Mouse (Mus musculus) CH12F3 (cell line): Measurements from ENCODE around the gene Jak1.

Experiments
- in situ Hi-C: fragments of 300-500 bp; cut with MboI; formaldehyde crosslinking; loops from 2 replicates; pipeline ENCODE4 v1.14.3; 2020; ENCODE audit warnings: low sequenced_read_pairs

Jak1 gene

DNA sequence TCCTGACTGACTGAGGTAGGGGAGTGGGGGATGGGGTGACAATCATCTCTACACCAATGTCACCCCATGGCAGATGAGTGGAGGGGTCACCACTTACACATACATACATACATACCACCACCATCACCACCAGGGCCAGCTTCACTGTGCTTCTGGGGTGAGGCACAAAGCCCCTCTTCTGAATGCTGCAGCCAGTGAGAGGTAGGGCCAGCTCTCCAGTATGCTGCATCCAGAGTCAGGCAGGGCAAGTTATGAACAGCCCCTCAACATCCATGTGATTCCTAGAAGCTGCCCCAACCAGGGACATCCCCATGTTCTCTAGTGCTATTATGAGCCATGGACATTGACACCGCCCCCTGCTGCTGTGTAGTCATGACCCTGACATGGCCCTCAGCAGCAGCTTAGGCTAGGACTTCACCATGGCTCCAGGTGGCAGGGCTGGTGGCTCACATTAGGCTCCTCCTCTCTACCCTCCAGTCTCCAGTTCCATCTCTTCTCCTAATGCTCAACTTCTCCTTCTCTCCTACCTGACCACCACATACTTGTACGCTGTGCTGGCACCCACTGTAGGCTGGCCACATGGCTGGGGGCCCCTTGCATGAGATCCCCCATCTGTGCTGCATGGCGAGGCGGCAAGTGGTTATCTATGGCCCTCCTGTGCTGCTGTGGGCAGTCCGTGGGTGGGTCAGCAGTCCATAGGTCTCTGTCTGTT is 24.8 kb downstream of the Jak1 start:
- in situ Hi-C loops: no loop called here

GRCm38 (mm10) chr4:101239313-101240162 is 25.5 kb downstream of the Jak1 start:
- in situ Hi-C loops: no loop called here

DNA sequence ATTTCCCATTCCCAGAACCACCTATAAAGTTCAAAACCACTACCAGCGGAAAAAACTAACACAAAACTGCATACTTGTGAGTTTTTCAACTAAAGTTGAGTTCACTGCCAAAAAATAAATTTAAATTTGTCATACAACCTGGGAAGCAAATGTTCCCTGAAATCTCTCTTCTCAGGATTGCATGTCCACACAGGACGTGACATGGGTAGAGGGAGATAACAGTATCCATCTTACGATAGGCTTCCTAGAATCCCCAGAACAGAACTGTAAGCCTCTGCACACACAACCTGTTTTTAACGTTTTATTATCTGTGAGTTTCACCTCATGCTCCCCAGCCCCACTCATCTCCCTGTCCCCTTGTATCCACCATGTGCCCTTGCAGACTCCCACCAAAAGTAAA is 26.5 kb downstream of the Jak1 start:
- in situ Hi-C loops: no loop called here

- in situ Hi-C loops: no loop called here
Measured at GRCm38 (mm10) chr4:101236797-101237196, 28.3 kb downstream of the Jak1 start.

- in situ Hi-C loops: no loop called here
Measured at GRCm38 (mm10) chr4:101235964-101236363, 29.1 kb downstream of the Jak1 start.

GRCm38 (mm10) chr4:101234753-101235152 is 30.3 kb downstream of the Jak1 start:
- in situ Hi-C loops: no loop called here

DNA sequence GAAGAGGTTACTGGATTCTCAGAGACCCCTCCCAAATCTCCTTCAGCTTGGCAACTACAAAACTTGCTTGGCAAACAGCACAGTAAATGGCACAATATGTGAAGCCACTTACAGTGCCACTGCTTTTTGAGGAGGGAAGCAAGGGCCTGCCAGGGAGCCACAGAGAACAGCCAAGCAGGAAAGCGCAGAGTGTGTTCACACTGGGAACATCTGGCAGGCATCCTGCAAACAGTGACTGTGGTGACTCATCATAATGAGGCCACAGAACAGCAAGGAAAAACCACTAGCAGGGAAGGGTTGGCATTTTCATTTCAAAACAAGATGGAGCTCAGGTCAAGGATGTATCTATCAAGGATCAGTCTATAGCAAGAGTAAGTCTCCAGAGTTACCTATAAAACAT is 30.8 kb downstream of the Jak1 start:
- in situ Hi-C loops: no loop called here

DNA sequence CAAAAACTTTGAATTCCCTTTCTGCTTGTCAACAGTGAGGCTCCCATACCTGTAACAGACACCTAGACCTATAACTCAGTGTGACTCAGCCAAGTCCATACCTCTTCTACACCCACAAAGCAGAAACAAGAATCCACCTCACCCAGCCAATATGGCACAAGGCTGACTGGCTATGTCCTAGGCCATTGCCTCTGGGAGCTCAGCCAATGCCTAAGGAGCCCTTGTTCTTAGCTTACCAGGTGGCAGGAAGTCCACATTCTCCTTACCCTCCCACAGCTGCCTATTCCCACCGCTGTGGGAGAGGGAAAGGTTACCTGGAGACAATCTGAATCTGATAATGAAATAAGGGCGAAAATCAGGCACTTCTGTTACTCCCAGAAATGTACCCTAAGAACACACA is 34.5 kb downstream of the Jak1 start:
- in situ Hi-C loops: no loop called here

DNA sequence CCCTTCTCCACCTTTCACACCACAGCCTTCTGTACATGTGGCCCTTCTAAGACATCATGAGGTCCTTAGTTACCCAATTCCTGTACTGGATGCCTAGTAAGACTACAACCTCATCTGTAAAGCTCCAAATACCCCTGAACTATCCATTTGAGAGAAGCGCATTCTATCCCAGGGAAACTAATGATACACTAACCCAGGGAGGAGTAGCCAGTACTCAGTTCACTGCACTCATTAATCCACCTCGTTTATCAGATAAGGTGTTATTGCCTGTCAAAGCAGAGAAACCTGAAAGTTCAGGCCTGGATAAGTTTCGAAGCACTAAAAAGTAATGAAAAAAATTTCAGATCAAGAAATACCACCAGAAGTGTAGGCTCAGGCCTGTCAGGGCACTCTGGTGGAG is 37.7 kb downstream of the Jak1 start:
- in situ Hi-C loops: no loop called here

DNA sequence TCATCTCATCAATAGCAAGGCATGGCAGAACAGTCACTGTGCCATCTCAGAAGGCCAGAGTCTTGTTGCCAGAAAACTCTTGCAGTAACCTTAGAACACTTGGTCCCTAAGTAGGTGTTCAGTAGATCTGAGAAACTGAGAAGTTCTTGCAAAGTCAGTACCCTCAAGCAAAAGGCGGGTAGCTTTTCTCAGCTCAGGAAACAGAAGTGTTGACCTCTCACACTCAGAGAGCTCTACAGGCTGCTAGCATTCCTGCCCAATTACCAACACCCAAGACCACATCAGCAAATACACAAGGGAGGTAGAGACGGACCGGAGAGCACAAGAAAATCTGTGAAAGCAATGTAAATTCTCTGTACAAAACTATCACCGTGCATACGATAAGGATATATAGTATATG is 39.1 kb downstream of the Jak1 start:
- in situ Hi-C loops: no loop called here

GRCm38 (mm10) chr4:101220946-101221345 is 44.1 kb downstream of the Jak1 start:
- in situ Hi-C loops: no loop called here

- in situ Hi-C loops: no loop called here
Measured at GRCm38 (mm10) chr4:101219839-101220238, 45.2 kb downstream of the Jak1 start.

GRCm38 (mm10) chr4:101217026-101217540 is 48.0 kb downstream of the Jak1 start:
- in situ Hi-C loops: no loop called here

DNA sequence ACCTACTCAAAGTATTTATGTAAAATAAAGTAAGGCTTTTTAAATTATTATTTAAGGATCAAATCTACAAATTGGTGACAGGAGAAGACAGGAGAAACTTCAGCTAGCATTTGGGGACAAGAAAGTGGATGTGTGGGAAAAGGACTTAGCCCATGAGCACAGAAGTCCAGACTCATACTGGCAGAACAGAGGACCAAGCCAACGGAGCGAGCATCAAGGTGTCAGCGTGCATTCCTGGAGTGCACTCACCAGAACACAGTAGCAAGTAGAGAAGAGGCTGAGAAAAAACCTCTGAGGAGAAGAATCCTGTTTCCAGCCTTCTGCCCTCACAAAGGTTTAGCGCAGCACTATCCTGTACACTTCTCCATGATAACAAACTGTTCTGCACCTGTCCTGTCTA is 48.8 kb downstream of the Jak1 start:
- in situ Hi-C loops: no loop called here

GRCm38 (mm10) chr4:101213477-101213876 is 51.6 kb downstream of the Jak1 start:
- in situ Hi-C loops: no loop called here

- in situ Hi-C loops: no loop called here
Measured at GRCm38 (mm10) chr4:101207492-101207891, 57.6 kb downstream of the Jak1 start.

GRCm38 (mm10) chr4:101203518-101203917 is 61.6 kb downstream of the Jak1 start:
- in situ Hi-C loops: no loop called here

DNA sequence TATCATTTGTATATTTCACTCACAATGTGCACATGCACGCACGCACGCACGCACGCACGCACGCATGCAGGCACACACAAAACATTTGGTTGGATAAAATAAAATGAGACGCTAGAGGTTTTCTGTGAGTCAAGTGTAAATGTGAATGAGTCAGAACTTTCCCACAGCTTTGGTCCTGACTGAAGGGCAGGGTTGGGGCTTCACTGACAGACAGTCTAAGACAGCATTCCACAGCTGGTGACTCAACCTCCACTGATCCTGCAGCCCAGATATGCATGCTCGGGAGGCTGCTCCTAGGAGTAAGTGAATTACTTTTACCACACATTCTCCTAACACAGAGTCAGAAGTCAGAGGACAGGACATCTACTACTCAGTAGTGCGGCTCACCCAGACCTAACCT is 62.5 kb downstream of the Jak1 start:
- in situ Hi-C loops: no loop called here

GRCm38 (mm10) chr4:101199433-101200081 is 65.5 kb downstream of the Jak1 start:
- in situ Hi-C loops: no loop called here

- in situ Hi-C loops: no loop called here
Measured at GRCm38 (mm10) chr4:101198333-101198732, 66.7 kb downstream of the Jak1 start.

DNA sequence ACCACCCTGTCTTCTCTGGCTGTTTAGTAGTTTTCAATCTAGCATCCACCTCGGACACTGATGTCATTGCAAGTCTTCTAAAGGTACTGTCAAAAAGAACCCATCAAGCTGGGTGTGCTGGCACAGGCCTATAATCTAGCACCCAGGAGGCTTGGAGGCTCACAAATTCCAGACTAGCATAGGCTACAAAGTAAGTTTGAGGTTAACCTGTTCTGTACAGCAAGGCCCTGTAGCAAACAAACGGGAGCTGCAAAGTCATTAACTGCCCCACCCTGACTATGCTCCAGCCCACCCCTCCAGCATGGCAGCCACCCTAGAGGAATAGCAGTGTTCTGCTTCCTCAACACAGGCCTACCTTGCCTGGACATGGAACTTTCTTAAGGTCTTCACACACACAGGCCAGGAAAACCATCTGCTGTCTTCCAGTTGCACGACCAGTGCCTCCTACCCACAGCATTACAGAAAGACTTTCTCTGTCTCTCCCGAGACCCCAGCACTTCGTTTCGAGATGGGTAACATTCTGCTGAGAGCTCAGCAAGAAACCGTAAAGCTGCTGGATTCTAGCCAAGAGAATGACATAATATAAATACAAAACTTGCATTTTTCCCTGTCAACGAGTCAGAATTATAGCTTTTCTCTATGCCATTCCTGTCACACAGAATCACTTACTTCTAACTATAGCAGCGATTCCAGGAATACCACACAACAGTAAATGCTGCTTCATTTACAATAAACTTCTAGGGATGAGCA is 67.5 kb downstream of the Jak1 start:
- in situ Hi-C loops: no loop called here
